Comparison of ENCODE assay signal across 10 mouse cellular contexts in genomic region chr4:58578488-58578887, GRCm38 (mm10). TPM values are rescaled to one million over a fixed set of nuclear protein-coding genes. Genes with fewer than 3 reads are reported as not detected.
DNase-seq lines count a peak whose midpoint lies in the region; ATAC-seq and TF ChIP-seq lines count a peak whose summit lies in the region.
"Had no signal": no experiment of that assay in that cellular context is flagged by ENCODE, and none has a peak within 500 bp of the region (broad histone marks: within the 10 kb centered on the region; RNA-seq: fewer than 3 reads in every experiment).

No protein-coding gene starts in this region.

- ATAC-seq in limb, embryonic 14.5 days (ENCODE audit: low FRiP score, low read depth), result peak; percentile 19; the same call in 1 of the 2 replicates
- ATAC-seq in hindbrain, postnatal 0 days, result no peak

- no peaks in the 10 kb centered on the region for H3K4me1 ChIP-seq in lung, adult 2 months (ENCODE audit: control insufficient read depth, insufficient read depth, low read length)
- H3K4me1 ChIP-seq in limb, embryonic 14.5 days (ENCODE audit: control insufficient read depth, insufficient read depth, low read length), result 0 out of 2 replicates have a peak, but pooled peaks cover 3% of the 10 kb centered on the region
- no peaks in the 10 kb centered on the region for H3K4me1 ChIP-seq in hindbrain, postnatal 0 days (ENCODE audit: insufficient read depth, low read length)

- no peak for TF ChIP-seq POLR2A in lung, adult 2 months (IDR thresholded peaks at IDR 0.05; ENCODE audit: borderline replicate concordance, extremely low read depth, low read depth, low read length)
- TF ChIP-seq POLR2A in limb, embryonic 14.5 days (IDR thresholded peaks at IDR 0.05; ENCODE audit: borderline replicate concordance, extremely low read depth, insufficient read depth, insufficient read length), result no peak

- DNase-seq in lung, adult 18-20 months, result peak; percentile 26 to 55
- no peak for DNase-seq in lung, adult 2 months
- peak; percentile 46 for DNase-seq in heart, postnatal 25 days (ENCODE audit: low spot score)
- DNase-seq in limb, embryonic 14.5 days (ENCODE audit: low spot score), result peak; percentile 56
- DNase-seq in testis, postnatal 14 days (ENCODE audit: low spot score), result peak; percentile 39
- DNase-seq in cerebellum, postnatal 10 days, result no peak
- no peak for DNase-seq in right cerebral cortex, adult 18-20 months
- DNase-seq in hindbrain, postnatal 0 days (ENCODE audit: low spot score), result no peak
- DNase-seq: cerebellum, postnatal 36 days had no signal

- H3K36me3 ChIP-seq in limb, embryonic 14.5 days (ENCODE audit: control insufficient read depth, insufficient read depth, low read length), result no peaks in the 10 kb centered on the region
- H3K36me3 ChIP-seq in hindbrain, postnatal 0 days (ENCODE audit: insufficient read depth, low read length), result no peaks in the 10 kb centered on the region

- no peaks in the 10 kb centered on the region for H3K27me3 ChIP-seq in limb, embryonic 14.5 days (ENCODE audit: control insufficient read depth, insufficient read depth, low read length)
- no peaks in the 10 kb centered on the region for H3K27me3 ChIP-seq in hindbrain, postnatal 0 days (ENCODE audit: insufficient read depth, low read length)

- H3K4me3 ChIP-seq in lung, adult 2 months (replicated peaks; ENCODE audit: extremely low read depth, low read depth, low read length), result no peak overlapping the region
- H3K4me3 ChIP-seq in limb, embryonic 14.5 days (replicated peaks; ENCODE audit: low read length), result no peak overlapping the region
- H3K4me3 ChIP-seq in hindbrain, postnatal 0 days (ENCODE audit: low read length), result no peak overlapping the region

- no peak for TF ChIP-seq CTCF in lung, adult 2 months (IDR thresholded peaks at IDR 0.05; ENCODE audit: insufficient read depth, low read length)
- TF ChIP-seq CTCF in hindbrain, postnatal 0 days (IDR thresholded peaks at IDR 0.05; ENCODE audit: low read depth), result no peak

- 36% methylated on average over 2 of the region's 2 CpGs for WGBS in lung, adult 2 months
- WGBS in limb, embryonic 14.5 days, result 14% methylated on average over 2 of the region's 2 CpGs
- 59% methylated on average over 2 of the region's 2 CpGs for WGBS in hindbrain, postnatal 0 days

- no peak overlapping the region for H3K9ac ChIP-seq in limb, embryonic 14.5 days (ENCODE audit: low read depth, low read length, severe bottlenecking)
- H3K9ac ChIP-seq in hindbrain, postnatal 0 days (replicated peaks; ENCODE audit: low read length), result no peak overlapping the region
- H3K9ac ChIP-seq: liver, embryonic 14.5 days had no signal

- H3K9me3 ChIP-seq in limb, embryonic 14.5 days (ENCODE audit: control insufficient read depth, low read length), result no peaks in the 10 kb centered on the region
- H3K9me3 ChIP-seq in hindbrain, postnatal 0 days (ENCODE audit: low read length), result no peaks in the 10 kb centered on the region

- H3K4me2 ChIP-seq in limb, embryonic 14.5 days (replicated peaks; ENCODE audit: low read depth, low read length, severe bottlenecking), result no peak overlapping the region
- no peak overlapping the region for H3K4me2 ChIP-seq in hindbrain, postnatal 0 days (ENCODE audit: low read depth, low read length)

- H3K27ac ChIP-seq in limb, embryonic 14.5 days (replicated peaks; ENCODE audit: low read depth, low read length), result no peak overlapping the region
- H3K27ac ChIP-seq in hindbrain, postnatal 0 days, result no peak overlapping the region
- H3K27ac ChIP-seq: liver, embryonic 14.5 days had no signal

- intact Hi-C loops in heart, postnatal 25 days (cut with DNase I), result no loop called here

RNA-seq across cellular contexts. Expression of gene Lpar1, which starts 24.8 kb away (rescaled TPM):
- 27.8 and 29.0 TPM in 2 replicates for polyA plus RNA-seq in lung, adult 2 months (2012; rRNA removed)
- total RNA-seq in heart, postnatal 25 days (2021), result 10 to 100 TPM; 11.1 to 14.3 TPM
- 90.8 and 114 TPM in 2 replicates for polyA plus RNA-seq in limb, embryonic 14.5 days (2012; rRNA removed)
- polyA plus RNA-seq in limb, embryonic 14.5 days (2014; fragmentation: Nextera tagmentation; extraction: Ambion mirVana), result 161 and 187 TPM in 2 replicates
- total RNA-seq in hindbrain, postnatal 0 days (2014; rRNA removed), result 14.3 and 20.6 TPM in 2 replicates
- polyA plus RNA-seq in hindbrain, postnatal 0 days (2015; fragmentation: Nextera tagmentation; extraction: Ambion mirVana), result 24.3 and 28.1 TPM in 2 replicates

Comparison
In these comparisons a context has a peak if more than half of its experiments do, and no peak if none do; other contexts are left out.
1. DNase-seq: peak in lung, adult 18-20 months (2 of 2), heart, postnatal 25 days (single experiment), limb, embryonic 14.5 days (single experiment) and testis, postnatal 14 days (single experiment); none in lung, adult 2 months (single experiment), cerebellum, postnatal 10 days (0 of 2), right cerebral cortex, adult 18-20 months (single experiment) and hindbrain, postnatal 0 days (single experiment).